Mouse (Mus musculus): ENCODE measurements around the gene Nfya.

GRCm38 (mm10) chr17:48418174-48418573 lies 8.5 kb upstream of the Nfya start:
- no peak for TF ChIP-seq POLR2A (IDR thresholded peaks at IDR 0.05; ENCODE audit: borderline replicate concordance, low read depth, low read length)
- no peak for TF ChIP-seq CTCF (IDR thresholded peaks at IDR 0.05; ENCODE audit: low read depth, low read length)

Measured in bone marrow macrophage, adult 2 months (primary cell).